Mouse (Mus musculus) CD4-positive helper T cell, adult 2 months (primary cell): ENCODE results near the gene Ubqln1.
"Not testable (repeated sequence)": the region's sequence is repeated elsewhere in the genome, so short reads cannot be mapped to it uniquely, and the experiment has no call there.

Source experiments
- DNase-seq: peaks from one replicate; pipeline ENCODE4 v3.0.0-alpha.2; 2012; ENCODE audit warnings: low read depth, missing footprints, low spot score

Gene Ubqln1

DNA sequence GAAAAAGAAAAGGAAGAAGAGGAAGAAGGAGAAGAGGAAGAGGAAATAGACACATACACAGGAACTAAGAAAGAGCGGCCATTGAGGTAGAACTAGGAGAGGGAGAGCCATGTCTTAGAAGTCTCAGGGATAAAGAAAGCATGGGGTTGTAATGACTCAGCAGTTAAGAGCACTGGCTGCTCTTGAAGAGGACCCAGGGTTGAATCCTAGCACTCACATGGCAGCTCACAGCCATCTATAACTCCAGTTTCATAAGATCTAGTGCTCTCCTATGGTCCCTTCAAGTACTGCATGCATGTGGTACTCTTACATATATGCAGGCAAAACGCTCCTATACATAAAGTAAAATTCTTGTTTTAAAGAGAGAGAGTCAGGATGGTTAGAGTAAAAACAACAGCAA is 59.4 kb downstream of the Ubqln1 start:
- DNase-seq, result no peak

DNA sequence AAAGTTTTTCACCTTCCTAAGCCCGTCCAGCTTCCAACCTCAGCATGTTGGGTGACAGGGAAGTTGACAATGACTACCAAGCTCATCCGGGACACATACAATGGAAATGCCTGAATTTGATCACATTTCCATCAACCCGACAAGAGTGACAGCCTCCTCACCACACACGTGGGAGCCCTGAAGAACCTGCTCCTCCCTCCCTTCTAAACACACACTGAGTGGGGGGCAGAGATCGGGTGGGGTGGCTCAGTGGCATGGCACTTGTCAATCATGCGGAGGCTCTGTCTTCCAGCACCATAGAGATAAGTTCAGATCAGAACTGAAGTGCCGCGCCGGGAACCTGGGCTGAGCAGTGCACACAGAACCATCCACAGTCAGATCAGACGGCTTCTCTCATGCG is 65.0 kb downstream of the Ubqln1 start:
- no peak for DNase-seq

DNA sequence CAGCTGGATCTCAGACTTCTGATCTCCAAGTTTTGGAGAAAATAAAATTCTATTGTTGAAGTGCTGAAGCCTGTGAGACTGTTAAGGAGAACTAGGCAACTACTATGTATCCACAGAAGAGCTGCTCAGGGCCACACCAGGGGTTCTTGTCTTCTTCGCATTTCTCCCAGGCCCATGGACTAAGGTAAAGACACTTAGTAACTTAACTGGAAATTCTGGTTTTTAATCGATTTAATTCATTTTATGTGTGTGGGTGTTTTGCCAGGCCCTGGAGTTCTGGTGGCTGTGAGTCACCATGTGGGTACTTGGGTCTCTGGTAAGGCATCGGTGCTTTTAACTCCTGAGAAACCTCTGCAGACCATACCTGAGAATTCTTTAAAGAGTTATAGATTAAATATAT is 65.8 kb downstream of the Ubqln1 start:
- no peak for DNase-seq

DNA sequence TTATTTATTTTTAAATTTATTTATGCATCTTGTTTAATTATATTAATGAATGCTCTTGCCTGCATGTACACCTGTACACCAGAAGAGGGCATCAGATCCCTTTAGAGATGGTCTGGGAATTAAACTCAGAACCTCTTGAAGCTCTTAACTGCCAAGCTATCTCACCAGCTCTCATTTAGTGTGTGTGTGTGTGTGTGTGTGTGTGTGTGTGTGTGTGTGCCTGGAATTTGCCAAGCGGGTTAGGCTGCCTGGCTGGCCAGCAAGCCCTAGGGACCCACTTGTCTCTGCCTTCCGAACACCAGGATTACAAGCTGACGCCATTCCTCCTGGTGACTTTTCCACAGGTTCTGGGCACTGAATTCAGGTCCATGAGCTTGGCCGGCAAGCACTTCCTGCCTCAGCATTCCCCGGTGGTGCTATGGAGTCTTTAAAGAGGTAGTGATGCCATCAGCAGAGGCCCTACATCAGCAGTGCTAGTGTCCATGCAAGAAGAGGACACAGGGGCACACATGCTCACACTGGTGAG is 66.4 kb downstream of the Ubqln1 start:
- DNase-seq, result peak; percentile 32

DNA sequence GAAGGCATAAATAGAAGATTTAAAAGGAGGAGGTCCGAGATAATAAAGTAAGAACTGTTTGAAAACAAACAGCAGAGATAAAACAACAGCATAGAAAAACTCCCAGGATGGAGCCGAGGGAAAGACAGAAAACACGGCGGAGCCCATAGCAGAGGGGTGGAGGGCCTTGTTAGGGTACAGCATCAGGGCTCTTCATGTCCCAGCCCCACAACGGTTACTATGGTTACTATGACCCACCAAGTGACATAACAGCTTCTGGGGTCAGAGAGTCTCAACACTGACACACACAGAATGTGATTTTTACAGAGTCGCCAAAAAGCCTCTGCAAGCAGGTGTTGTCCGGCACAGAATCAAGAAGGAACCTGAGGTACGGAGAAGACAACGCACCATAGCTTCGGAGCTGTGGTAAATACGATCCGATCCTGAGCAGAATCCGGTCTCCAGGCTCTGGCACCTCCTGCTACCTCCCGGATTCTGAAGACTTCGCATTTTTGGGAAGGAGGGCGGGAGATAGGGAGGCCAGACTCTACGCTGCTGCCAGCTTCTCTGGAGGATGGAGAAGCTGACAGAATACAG is 67.1 kb downstream of the Ubqln1 start:
- peak; percentile 29 for DNase-seq

DNA sequence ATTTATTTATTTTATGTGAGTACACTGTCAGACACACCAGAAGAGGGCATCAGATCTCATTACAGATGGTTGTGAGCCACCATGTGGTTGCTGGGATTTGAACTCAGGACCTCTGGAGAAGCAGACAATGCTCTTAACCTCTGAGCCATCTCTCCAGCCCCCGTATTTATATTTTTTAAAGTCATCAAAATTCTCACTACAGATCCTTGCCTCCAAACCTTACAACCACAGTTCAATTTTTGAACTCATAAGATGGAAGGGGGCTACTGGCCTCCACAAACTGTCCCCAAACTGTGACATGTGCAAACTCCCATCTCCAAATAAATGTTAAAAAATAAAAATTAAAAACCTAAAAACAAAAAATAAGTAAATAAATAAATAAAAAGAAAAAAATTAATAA is 67.7 kb downstream of the Ubqln1 start:
- no peak for DNase-seq

DNA sequence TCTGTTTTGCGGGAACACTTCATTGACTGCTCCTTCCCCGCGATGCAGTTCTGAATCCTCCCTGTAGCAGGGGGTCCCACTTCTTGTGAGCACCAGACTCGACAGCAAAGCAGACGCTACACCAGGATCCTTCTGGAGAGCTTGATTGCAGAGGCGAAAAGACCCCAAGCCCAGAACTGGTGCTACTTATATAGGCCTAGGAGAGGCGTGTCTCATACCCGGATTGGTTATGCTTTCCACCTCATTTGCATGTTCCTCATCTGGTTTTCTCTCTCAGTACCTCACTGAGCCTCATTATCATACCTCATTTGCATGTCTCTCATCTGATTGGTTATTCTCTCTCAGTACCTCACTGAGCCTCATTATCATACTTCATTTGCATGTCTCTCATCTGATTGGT is 68.8 kb downstream of the Ubqln1 start:
- DNase-seq, result not testable (repeated sequence)

DNA sequence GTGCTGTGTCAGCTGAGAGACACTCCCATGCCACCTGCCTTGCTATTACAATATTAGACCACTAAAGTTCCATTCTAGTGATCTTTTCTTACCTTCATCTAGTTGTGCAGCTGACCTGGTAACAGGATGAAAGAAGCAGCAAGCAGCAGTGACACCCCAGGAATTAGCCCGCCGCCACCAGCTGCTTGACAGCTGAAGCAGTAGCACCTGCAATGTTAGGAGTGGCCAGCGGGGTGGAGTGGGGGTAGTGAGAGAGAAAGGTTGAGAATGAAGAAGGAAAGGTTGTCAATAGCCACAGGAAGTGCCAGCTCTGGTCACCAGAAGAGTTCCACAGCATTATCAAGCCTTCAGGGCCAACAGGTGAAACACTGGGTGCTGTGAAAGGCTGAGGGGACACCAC is 83.8 kb downstream of the Ubqln1 start:
- no peak for DNase-seq

DNA sequence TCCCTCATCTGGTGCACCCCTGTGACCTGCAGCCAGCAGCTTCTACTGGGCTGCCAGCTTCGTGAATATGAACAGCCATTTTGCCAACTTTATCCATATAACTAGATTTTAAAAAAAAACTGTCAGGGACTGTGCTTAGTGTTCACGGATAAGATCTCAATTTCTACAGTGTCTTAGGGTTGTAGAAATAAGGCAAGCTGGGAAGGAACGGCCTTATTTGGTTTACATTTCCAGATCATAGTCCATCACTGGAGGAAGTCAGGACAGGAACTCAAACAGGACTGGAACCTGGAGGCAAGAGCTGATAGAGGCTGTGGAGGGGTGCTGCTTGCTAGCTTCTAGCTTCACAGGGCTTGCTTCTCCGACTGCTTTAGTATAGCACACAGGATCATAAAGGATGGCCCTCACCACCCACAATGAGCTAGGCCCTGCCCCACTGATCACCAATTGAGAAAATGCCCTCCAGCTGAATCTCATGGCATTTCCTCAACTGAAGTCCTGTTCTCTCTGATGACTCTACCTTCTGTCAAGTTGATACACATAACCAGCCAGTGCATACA is 85.7 kb downstream of the Ubqln1 start:
- DNase-seq, result no peak

DNA sequence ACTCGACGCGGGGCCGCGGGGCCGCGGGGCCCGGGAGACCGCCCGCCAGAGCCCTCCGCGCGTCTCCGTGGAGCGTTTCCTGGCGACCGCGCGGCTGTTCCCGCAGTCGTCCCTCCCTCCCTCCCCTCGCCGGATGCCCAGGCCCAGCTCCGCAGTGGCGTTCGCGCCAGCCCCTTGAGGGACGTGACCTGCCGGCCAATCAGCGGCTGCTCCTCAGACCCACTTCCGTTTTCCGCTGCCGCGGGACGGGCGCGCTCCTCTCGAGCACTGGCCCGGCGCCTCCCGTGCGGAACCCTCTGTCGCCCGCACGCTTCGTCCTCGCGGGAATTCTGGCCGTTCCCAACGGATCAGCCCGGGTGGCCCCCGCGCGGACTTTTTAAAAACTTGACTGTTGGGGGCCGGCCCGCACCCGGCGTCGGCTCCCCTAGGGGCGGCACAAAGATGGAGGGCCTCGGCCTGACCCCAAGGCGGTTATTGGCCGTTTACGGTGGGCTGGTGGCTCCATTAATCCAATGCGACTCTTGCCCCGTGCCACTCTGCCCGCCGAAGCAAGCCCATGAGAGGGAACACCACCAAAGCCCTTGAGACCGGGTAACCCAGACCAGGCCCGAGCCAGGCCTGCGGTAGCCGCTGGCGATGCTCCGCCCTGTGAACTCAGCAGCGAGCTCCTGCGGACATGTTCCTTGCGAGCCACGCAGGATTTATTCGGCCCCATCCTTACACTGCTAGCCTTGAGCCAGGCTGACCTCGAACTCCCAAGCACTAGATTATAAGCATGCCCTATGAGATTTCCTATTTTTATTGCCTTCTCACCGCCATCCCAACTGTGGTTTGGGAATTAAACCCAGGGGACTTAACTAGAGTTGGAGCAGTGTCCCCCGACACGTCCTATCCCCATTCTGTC is 86.4 kb downstream of the Ubqln1 start:
- DNase-seq, result peak; percentile 97

DNA sequence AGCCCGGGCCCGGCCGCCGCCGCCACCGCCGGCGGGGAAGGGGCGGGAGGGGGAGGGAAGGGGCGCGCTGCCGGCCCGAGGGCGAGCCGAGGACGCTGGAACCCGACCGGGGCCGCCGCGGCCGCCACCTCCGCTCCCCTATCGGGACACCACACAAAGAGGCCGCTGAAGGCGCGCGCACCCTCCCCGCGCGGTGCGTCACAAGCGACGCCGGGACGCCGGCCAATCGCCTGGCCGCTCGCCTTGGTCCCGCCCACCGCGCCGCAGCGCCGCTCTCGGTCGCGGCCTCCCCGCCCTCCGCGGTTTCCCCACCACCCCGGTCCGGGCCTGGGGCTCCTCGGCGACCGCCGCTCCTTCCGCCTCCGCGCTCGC is 87.1 kb downstream of the Ubqln1 start, which contains the start of gene Hnrnpa0:
TSS of gene Hnrnpa0 (minus strand) at position 161 of the 372 bp plus-strand sequence.
- DNase-seq, result peak; percentile 97

DNA sequence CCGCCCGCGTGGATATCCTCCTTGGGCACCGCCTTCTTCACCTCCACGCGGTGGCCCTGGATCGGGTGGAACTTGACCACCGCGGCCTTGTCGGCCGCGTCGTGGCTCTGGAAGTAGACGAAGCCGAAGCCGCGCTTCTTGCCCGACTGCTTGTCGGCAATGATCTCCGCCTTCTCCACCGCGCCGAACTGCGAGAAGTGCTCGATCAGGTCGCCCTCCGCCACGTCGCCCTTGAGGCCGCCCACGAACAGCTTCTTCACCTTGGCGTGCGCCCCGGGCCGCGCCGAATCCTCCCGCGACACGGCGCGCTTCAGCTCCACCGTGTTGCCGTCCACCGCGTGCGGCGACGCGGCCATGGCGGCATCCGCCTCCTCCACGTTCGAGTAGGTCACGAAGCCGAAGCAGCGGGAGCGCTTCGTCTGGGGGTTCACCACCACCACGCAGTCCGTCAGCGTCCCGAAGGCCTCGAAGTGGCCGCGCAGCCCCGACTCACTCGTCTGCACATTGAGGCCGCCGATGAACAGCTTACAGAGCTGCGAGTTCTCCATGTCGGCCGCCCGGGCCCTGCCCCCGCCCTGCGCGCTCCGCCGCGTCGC is 87.6 kb downstream of the Ubqln1 start:
- peak; percentile 83 for DNase-seq

DNA sequence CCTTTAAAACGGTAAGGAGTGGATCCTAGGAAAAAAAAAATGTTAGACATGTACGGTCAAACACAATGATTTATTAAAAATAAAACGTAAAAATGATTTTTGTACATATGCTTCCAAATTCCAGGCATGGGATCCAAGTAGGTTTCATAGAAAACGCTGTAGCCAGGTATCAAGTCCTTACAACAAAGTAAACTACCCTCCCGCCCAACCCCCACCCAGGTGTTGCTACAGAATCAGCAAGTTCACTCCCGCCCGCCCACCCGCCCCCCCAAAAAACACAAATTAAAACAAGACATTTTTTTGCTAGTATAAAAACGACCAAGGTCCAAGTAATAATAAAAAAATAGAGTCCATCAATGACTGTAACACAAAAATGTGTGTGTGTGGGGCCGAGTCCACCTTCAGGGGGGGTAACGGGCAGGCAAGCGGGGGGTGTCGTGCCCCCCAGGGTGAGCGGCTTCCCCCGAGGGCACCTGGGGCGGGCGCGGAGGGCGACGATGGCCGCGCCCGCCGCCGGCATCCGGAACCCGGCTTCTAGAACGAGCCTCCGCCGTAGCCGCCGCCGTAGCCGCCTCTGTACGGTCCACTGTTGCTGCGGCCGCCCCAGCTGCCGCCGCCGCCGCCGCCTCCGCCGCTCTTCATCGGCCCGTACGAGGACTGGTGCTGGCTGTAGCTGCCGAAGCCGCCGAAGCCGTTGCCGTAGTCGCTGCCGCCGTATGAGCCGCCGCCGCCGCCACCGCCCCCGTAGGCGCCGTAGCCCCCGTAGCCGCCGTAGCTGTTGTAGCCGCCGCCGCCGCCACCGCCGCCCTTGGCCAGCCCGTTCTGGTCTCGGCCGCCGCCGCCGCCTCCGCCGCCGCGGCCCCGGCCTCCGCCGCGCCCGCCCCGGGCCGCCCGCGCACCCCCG is 88.3 kb downstream of the Ubqln1 start:
- peak; percentile 57 for DNase-seq
